Mouse (Mus musculus) lung, postnatal 25 days (tissue): ENCODE measurements around the gene Cdk20.

ENCODE experiments used
- DNase-seq: peaks from one replicate; pipeline ENCODE4 v3.0.0; 2022; ENCODE audit warnings: low spot score

Cdk20 gene

DNA sequence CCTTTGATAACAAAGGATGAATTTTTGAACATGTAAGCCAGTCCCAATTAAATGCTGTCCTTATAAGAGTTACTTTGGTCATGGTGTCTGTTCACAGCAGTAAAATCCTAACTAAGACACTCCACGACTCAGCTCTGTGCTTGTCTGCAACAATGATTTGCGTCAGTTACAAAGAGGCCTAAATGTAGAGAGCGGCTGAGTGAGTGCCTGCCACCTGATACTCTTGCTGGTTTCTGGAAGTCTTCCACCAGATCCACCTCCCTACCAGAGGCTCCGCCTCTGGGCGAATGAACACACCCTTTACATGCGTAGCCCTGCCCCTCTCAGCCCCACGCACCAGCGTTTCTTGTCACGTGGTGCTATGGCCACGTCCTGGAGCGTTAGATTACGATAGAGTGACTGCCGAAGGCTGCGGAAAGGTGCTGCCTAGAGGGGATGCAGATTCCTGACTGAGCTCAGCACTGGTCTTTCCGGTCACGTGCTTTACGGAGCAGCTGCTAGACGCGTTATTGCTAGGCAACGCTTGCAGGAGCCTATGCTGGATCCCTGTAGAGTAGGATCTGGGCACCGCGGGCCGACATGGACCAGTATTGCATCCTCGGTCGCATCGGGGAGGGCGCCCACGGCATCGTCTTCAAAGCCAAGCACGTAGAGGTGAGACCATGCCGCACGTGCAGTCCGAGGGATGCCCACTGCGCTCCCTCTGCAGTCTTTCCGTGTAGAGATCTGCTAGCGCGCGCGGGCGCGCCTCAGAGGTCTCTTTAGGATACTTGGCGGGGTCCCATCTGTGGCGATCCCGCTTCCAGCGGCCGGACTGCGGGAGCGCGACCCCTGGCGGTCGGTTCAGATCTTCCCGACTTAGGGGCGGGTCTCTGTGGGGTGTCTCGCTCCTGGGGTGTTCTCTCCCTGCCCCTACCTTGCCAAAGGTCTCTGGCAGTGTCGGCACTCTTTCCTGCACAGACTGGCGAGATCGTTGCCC lies at the start of gene Cdk20:
Cdk20 (plus strand) TSS at position 298 of the 979 bp plus-strand sequence.
- peak; percentile 95 for DNase-seq

- no peak for DNase-seq
Measured at GRCm38 (mm10) chr13:64384937-64385336, 47.2 kb upstream of the Cdk20 start.

GRCm38 (mm10) chr13:64386048-64386447 lies 46.1 kb upstream of the Cdk20 start:
- no peak for DNase-seq

GRCm38 (mm10) chr13:64388415-64388814 lies 43.7 kb upstream of the Cdk20 start:
- DNase-seq, result no peak

GRCm38 (mm10) chr13:64396979-64397378 lies 35.1 kb upstream of the Cdk20 start:
- DNase-seq, result no peak

GRCm38 (mm10) chr13:64398065-64398464 lies 34.0 kb upstream of the Cdk20 start:
- DNase-seq, result peak; percentile 23

GRCm38 (mm10) chr13:64399906-64400305 lies 32.2 kb upstream of the Cdk20 start:
- no peak for DNase-seq

DNA sequence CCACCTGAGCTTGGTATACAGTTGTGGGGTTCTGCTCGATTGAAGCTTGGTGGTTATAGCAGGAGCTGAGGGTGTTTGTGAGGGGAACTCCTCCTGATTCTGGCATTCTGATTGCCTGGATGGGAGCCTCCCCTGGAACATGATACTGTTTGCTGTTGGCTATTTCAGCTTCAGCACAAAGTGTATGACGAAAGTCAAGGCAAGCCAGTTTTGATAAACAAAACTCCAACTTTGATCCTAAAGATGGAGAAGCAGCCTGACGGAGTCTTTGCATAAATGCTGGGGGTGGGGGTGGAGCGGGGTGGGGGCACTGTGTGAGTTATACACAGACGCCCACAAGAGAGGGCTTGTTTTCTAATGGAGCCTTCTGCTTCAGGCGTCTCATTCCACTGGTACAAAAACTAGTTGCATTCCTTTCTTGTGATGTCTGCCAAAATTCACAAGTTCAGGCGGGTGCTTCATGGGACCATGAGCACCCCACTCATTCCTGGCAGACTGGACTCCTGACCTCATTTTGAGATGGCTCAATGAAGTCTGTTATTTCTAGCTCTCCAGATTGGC lies 31.2 kb upstream of the Cdk20 start:
- DNase-seq, result peak; percentile 32

DNA sequence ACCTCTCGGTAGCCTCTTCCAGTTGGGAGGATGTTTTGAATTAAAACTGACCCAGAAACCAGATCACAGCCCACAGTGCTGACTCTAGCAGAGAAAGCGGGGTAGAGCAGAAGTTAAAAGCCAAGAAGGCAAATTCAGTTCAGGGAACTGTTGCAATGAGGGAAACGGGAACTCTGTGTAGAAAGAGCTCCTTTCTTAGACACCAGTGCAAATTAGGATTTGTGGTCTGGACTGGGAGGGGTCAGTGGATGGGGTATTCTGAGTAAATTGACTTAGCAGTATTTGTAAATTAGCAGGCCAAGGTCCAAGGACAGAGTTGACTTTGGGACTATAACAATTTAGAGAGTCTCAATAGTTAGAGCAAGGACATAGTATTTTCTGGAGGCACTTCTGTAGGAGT lies 30.1 kb upstream of the Cdk20 start:
- peak; percentile 36 for DNase-seq

DNA sequence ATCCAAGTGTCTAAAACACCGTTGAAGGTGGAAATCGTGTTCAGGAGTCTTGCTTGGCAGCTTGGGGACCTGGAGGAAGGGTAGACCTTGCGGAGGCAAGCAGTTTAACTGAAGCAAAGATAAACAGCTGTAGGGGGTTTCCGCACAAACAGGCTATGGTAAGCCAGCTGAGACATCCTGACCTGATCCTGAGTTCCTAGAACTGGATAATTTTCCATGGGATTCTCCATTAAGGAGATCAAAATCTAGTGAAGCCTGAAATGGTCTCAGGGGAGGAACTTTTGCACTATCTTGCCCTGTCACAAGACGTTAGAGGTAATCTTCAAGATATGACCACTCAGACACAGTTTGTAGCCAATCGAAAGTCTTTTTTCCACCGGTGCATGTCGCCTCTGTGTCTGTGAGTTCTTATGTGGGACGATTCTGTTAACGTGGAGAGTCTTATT lies 29.6 kb upstream of the Cdk20 start:
- DNase-seq, result no peak

- DNase-seq, result no peak
Measured at GRCm38 (mm10) chr13:64402951-64403460, 29.1 kb upstream of the Cdk20 start.

DNA sequence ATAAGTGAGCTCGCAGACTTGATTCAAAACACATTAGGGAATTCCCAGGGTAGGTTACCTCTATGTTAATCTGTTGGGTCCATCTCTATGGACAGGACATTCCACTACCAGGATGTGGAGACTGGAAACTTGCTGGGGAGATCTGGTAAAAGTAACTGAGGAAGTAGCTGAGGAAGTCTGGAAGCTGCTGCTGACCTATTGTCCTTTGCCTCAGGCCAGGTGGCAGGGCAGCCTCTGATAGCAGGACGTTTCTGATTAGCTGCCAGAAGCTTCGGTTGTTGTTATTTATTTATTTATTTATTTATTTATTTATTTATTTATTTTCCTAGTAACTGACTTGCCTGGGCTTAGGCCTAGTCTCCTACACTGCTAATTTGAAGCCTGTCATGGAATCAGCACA lies 28.6 kb upstream of the Cdk20 start:
- no peak for DNase-seq

- DNase-seq, result no peak
Measured at GRCm38 (mm10) chr13:64405550-64405949, 26.6 kb upstream of the Cdk20 start.

GRCm38 (mm10) chr13:64407992-64408391 lies 24.1 kb upstream of the Cdk20 start:
- no peak for DNase-seq

DNA sequence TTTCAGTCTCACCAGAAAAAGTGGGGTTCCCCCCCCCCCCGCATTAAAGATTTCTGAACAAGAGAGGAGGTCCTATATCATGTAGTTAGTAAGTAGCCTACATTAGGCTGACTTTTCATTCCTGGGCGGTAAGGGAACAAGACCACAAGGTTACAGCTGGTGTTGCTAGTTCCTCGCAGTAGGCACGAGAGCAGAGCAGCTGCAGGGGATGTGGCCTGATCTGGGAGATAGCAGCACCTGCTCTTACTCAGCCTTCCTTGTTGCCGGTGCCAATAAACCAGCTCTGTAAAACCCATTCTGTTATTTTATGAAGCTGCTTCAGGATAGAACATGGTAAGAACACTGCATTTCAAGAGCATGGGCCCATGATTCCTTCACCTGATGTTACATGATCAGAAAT lies 21.5 kb upstream of the Cdk20 start:
- DNase-seq, result no peak

DNA sequence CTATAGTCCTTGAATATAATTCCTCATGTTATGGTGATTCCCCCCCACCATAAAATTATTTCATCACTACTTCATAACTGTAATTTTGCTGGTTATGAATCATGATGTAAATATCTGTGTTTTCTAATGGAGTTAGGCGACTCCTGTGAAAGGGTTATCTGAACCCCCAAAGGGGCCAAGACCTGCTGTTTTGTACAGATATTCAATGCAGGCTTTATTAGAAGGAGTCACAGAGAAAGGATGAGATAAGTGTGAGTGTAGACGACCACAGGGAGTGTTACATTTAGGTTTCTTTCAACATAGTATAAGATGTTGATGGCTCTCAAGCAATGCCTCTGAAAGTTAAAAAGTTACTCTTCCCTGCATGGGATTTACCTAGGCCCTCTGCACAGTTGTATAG lies 20.8 kb upstream of the Cdk20 start:
- no peak for DNase-seq

GRCm38 (mm10) chr13:64412752-64413257 lies 19.3 kb upstream of the Cdk20 start:
- no peak for DNase-seq

- no peak for DNase-seq
Measured at GRCm38 (mm10) chr13:64415659-64416058, 16.5 kb upstream of the Cdk20 start.

DNA sequence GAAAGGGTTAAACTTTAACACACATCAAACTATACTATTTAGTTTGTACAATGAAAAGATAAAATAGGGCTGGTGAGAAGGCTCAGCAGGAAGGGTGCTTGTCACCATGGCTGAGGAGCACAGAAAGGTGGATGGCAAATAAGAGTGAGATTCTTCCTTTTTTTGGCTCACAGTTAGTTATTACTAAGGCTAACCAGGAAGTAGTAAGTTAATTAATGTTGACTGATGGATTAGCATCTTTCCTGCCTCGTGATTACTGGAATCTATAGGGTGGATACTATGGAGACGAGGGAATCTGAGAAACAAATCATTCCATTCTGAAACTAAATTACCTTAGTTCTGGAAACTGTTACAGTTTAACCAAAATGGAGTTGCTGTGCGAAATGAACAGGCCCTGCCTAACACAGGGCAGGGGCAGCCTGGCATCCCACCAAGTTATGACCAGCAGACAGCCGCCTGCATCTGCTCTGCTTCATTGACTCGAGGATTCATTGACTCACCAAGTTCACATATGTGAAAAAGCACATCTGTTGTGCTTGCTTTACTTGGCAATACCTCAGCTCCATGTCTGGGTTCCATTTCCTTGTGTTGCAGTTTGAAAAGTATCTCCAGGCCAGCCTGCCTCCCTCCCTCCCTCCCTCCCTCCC lies 15.0 kb upstream of the Cdk20 start:
- no peak for DNase-seq

GRCm38 (mm10) chr13:64420847-64421246 lies 11.3 kb upstream of the Cdk20 start:
- DNase-seq, result no peak

DNA sequence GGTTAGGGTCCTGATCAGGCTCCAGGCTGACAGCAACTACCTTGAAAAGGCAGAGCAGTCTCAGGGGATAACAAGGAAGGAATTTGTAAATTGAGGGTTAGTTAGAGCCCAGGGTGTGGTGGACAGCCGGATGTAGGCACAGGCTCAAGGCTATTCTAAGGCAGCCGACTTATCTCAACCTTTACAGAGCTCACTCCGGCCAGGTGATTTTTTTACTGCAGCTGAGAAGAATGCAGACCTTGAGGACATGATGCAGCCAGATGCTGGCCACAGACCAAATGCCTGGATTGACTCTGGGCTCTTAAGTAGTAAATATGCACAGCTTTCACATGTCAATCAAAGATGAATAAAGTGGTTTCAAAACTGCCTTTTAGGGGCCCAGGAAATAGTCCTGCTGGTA lies 10.7 kb upstream of the Cdk20 start:
- DNase-seq, result no peak

DNA sequence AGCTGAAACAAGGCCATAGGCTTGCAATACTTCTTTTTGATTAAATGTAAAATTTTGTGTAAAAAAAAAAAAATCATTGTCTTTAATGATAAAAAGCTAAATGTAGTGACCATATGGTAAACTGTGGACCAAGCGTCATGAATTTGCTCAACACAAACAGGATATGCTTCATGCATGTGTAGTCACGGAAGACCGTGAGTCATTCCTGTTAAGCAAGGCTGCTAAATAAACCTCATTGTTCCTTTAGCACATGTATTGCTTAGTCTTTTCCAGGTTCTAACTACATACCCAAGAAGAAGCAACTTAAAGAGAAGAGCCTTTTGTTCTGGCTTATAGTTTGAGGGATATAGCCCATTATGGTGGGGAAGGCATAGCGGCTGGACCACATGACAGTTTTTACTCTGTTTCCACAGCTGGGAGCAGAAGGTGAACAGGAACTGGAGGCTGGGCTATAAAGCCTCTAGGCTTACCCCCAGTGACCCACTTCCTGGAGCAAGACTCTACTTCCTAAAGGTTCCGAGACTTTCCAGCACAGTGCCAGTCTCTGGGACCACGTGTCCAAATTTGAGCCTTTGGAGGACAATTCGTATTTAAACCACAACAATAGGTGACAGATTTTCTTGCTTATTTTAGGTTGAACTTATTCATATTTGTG lies 10.0 kb upstream of the Cdk20 start:
- DNase-seq, result no peak
